ENCODE assay signal across 9 mouse cellular contexts in genomic region chr8:105965266-105965904, GRCm38 (mm10). TPM values are rescaled to one million over a fixed set of nuclear protein-coding genes. Genes with fewer than 3 reads are reported as not detected.
DNase-seq lines count a peak whose midpoint lies in the region; ATAC-seq lines count a peak whose summit lies in the region.
"Had no signal": no experiment of that assay in that cellular context is flagged by ENCODE, and none has a peak within 500 bp of the region (broad histone marks: within the 10 kb centered on the region; RNA-seq: fewer than 3 reads in every experiment).

No protein-coding gene starts in this region.

- ATAC-seq in limb, embryonic 13.5 days (ENCODE audit: low FRiP score, low read depth) = peak; percentile 74
- peak; percentile 50; the same call in 1 of the 2 replicates for ATAC-seq in midbrain, embryonic 14.5 days (ENCODE audit: low FRiP score, low TSS enrichment)

- H3K27me3 ChIP-seq in limb, embryonic 13.5 days = no peaks in the 10 kb centered on the region
- H3K27me3 ChIP-seq in midbrain, embryonic 14.5 days (ENCODE audit: control insufficient read depth, insufficient read depth, low read length) = peaks cover 27% of the 10 kb centered on the region

- H3K9me3 ChIP-seq in limb, embryonic 13.5 days = no peaks in the 10 kb centered on the region
- no peaks in the 10 kb centered on the region for H3K9me3 ChIP-seq in midbrain, embryonic 14.5 days (ENCODE audit: control insufficient read depth, low read length)

- peaks cover 41% of the 10 kb centered on the region for H3K4me1 ChIP-seq in limb, embryonic 13.5 days
- 0 out of 2 replicates have a peak, but pooled peaks cover 5% of the 10 kb centered on the region for H3K4me1 ChIP-seq in midbrain, embryonic 14.5 days (ENCODE audit: control insufficient read depth, insufficient read depth, low read length)

- peak overlapping the region; percentile 90 for H3K9ac ChIP-seq in limb, embryonic 13.5 days
- H3K9ac ChIP-seq in midbrain, embryonic 14.5 days (replicated peaks; ENCODE audit: low read length) = peak overlapping the region; percentile 26; the same call in 1 of the 2 replicates

- under 1% methylated on average over 40 of the region's 40 CpGs for WGBS in limb, embryonic 13.5 days
- WGBS in midbrain, embryonic 14.5 days = 3% methylated on average over 38 of the region's 40 CpGs

- H3K36me3 ChIP-seq in limb, embryonic 13.5 days = peaks cover 3% of the 10 kb centered on the region; the same call in 1 of the 2 replicates
- H3K36me3 ChIP-seq in midbrain, embryonic 14.5 days (ENCODE audit: control insufficient read depth, insufficient read depth, low read length) = no peaks in the 10 kb centered on the region

- intact Hi-C loops in heart, postnatal 14 days (cut with DNase I) = no loop called here

- peak overlapping the region; percentile 81 for H3K4me3 ChIP-seq in limb, embryonic 13.5 days
- peak overlapping the region; percentile 37 for H3K4me3 ChIP-seq in midbrain, embryonic 14.5 days (replicated peaks; ENCODE audit: low read depth, low read length)

- peak overlapping the region; percentile 71 for H3K4me2 ChIP-seq in limb, embryonic 13.5 days (replicated peaks)
- H3K4me2 ChIP-seq in midbrain, embryonic 14.5 days (ENCODE audit: low read length) = peak overlapping the region; percentile 54

- H3K27ac ChIP-seq in limb, embryonic 13.5 days = peak overlapping the region; percentile 85
- no peak overlapping the region for H3K27ac ChIP-seq in midbrain, embryonic 14.5 days (replicated peaks; ENCODE audit: low read depth, low read length)

- peak; percentile 64 for DNase-seq in CD4-positive, CD25-positive, alpha-beta regulatory T cell, adult 2 months (ENCODE audit: low read depth, low spot score)
- peak; percentile 57 for DNase-seq in ZHBTc4 (ENCODE audit: low read depth, low spot score)
- DNase-seq in fat pad, adult 2 months (ENCODE audit: extremely low read depth, low read depth, low spot score) = peak; percentile 52
- DNase-seq in heart, postnatal 14 days = peak; percentile 70 to 75
- DNase-seq in midbrain, embryonic 14.5 days = peak; percentile 17
- DNase-seq in testis, postnatal 10 days (ENCODE audit: low spot score) = peak; percentile 79
- no peak for DNase-seq in layer of hippocampus, adult 8-10 months (ENCODE audit: low spot score in 2 of 2)

RNA-seq across cellular contexts. Expression of gene Slc12a4, which starts 0.5 kb away (rescaled TPM):
- total RNA-seq in heart, postnatal 14 days (2021) = 10 to 100 TPM; 50.8 to 52.0 TPM
- 48.8 and 56.3 TPM in 2 replicates for polyA plus RNA-seq in limb, embryonic 13.5 days (2015; fragmentation: Nextera tagmentation; extraction: Ambion mirVana)
- 3.7 and 5.2 TPM in 2 replicates for polyA plus RNA-seq in midbrain, embryonic 14.5 days (2014; fragmentation: Nextera tagmentation; extraction: Ambion mirVana)
- total RNA-seq in layer of hippocampus, adult 8-10 months (2022) = 10 to 100 TPM; 19.4 to 24.7 (median 22.1) TPM

RNA-seq across cellular contexts. Expression of gene Dpep3, which starts 13.8 kb away (rescaled TPM):
- total RNA-seq in heart, postnatal 14 days (2021) = not detected
- polyA plus RNA-seq in limb, embryonic 13.5 days (2015; fragmentation: Nextera tagmentation; extraction: Ambion mirVana) = not detected in 2 replicates
- polyA plus RNA-seq in midbrain, embryonic 14.5 days (2014; fragmentation: Nextera tagmentation; extraction: Ambion mirVana) = not detected in 2 replicates
- total RNA-seq in layer of hippocampus, adult 8-10 months (2022) = not detected
- total RNA-seq: layer of hippocampus, postnatal 36 days had no signal

RNA-seq across cellular contexts. Expression of gene Lcat, which starts 22.2 kb away (rescaled TPM):
- 1 to 10 TPM; 1.0 to 1.3 TPM for total RNA-seq in heart, postnatal 14 days (2021)
- polyA plus RNA-seq in limb, embryonic 13.5 days (2015; fragmentation: Nextera tagmentation; extraction: Ambion mirVana) = 2.8 TPM in 2 replicates
- polyA plus RNA-seq in midbrain, embryonic 14.5 days (2014; fragmentation: Nextera tagmentation; extraction: Ambion mirVana) = 1.0 and 1.5 TPM in 2 replicates
- total RNA-seq in layer of hippocampus, adult 8-10 months (2022) = 10 to 100 TPM; 30.9 to 47.5 (median 35.4) TPM

RNA-seq across cellular contexts. Expression of gene Dus2, which starts 25.8 kb away (rescaled TPM):
- total RNA-seq in heart, postnatal 14 days (2021) = 1 to 10 TPM; 7.4 to 7.8 TPM
- polyA plus RNA-seq in limb, embryonic 13.5 days (2015; fragmentation: Nextera tagmentation; extraction: Ambion mirVana) = 27.3 and 27.5 TPM in 2 replicates
- 23.1 and 23.2 TPM in 2 replicates for polyA plus RNA-seq in midbrain, embryonic 14.5 days (2014; fragmentation: Nextera tagmentation; extraction: Ambion mirVana)
- 10 to 100 TPM; 20.5 to 23.4 (median 21.8) TPM for total RNA-seq in layer of hippocampus, adult 8-10 months (2022)

RNA-seq across cellular contexts. Expression of gene Psmb10, which starts 27.1 kb away (rescaled TPM):
- 10 to 100 TPM; 57.6 to 66.5 TPM for total RNA-seq in heart, postnatal 14 days (2021)
- polyA plus RNA-seq in limb, embryonic 13.5 days (2015; fragmentation: Nextera tagmentation; extraction: Ambion mirVana) = 29.2 and 32.0 TPM in 2 replicates
- 50.7 and 67.8 TPM in 2 replicates for polyA plus RNA-seq in midbrain, embryonic 14.5 days (2014; fragmentation: Nextera tagmentation; extraction: Ambion mirVana)
- 10 to 100 TPM; 59.9 to 90.3 (median 75.5) TPM for total RNA-seq in layer of hippocampus, adult 8-10 months (2022)

Comparison
In these comparisons a context has a peak if more than half of its experiments do, and no peak if none do; other contexts are left out.
1. DNase-seq: peak in CD4-positive, CD25-positive, alpha-beta regulatory T cell, adult 2 months (single experiment), ZHBTc4 (single experiment), fat pad, adult 2 months (single experiment), heart, postnatal 14 days (2 of 2), midbrain, embryonic 14.5 days (single experiment) and testis, postnatal 10 days (single experiment); none in layer of hippocampus, adult 8-10 months (0 of 2).
2. RNA of gene Lcat, which starts 22.2 kb away (total RNA-seq): 30.9 to 47.5 TPM in layer of hippocampus, adult 8-10 months; 1.0 to 1.3 TPM in heart, postnatal 14 days; every median in the first group is over 10 times any median in the second.